Mouse (Mus musculus) midbrain, embryonic 15.5 days (tissue): ENCODE data around the gene Baiap2. TPM values are rescaled to one million over a fixed set of nuclear protein-coding genes. Genes with fewer than 3 reads are reported as not detected.

Experiments used
- ATAC-seq: fragments of 200-750 bp; cut with Nextera tagmentation; replicated peaks from 2 replicates; pipeline ENCODE4 v1.8.0; 2017; ENCODE audit warnings: moderate TSS enrichment
- H3K27ac ChIP-seq: fragments of 300-500 bp; sonication (generic); 2 replicates; pipeline ENCODE4 v1.5.1; 2015; ENCODE audit warnings: mild to moderate bottlenecking, inconsistent platforms
- H3K27me3 ChIP-seq: fragments of 300-500 bp; sonication (generic); replicated peaks from 2 replicates; pipeline ENCODE4 v1.6.1; 2015; ENCODE audit warnings: inconsistent platforms
- H3K36me3 ChIP-seq: fragments of 300-500 bp; sonication (generic); replicated peaks from 2 replicates; pipeline ENCODE4 v1.6.1; 2015; ENCODE audit warnings: inconsistent platforms
- H3K4me1 ChIP-seq: fragments of 300-500 bp; sonication (generic); 2 replicates; pipeline ENCODE4 v1.6.1; 2015; ENCODE audit warnings: inconsistent platforms
- H3K4me2 ChIP-seq: fragments of 300-500 bp; sonication (generic); 2 replicates; pipeline ENCODE4 v1.6.1; 2015; ENCODE audit warnings: inconsistent platforms, mild to moderate bottlenecking, moderate library complexity
- H3K4me3 ChIP-seq: fragments of 300-500 bp; sonication (generic); 2 replicates; pipeline ENCODE4 v1.5.1; 2015; ENCODE audit warnings: mild to moderate bottlenecking, inconsistent platforms
- H3K9ac ChIP-seq: fragments of 300-500 bp; sonication (generic); 2 replicates; pipeline ENCODE4 v1.6.1; 2015; ENCODE audit warnings: mild to moderate bottlenecking, inconsistent platforms
- H3K9me3 ChIP-seq: fragments of 300-500 bp; sonication (generic); 2 replicates; pipeline ENCODE4 v1.6.1; 2016; ENCODE audit warnings: inconsistent platforms
- WGBS: fragments of 180-500 bp; shearing (Covaris S2); methylation state at CpG from one replicate; pipeline ENCODE4 v1.1.7; 2015; ENCODE audit warnings: mixed read lengths; 5-methylcytosine and 5-hydroxymethylcytosine counted together
- polyA plus RNA-seq: library from polyadenylated mRNA; unstranded; fragments of >200 nt; fragmentation: Nextera tagmentation; extraction: Ambion mirVana; gene quantifications from 2 replicates; pipeline ENCODE4 v1.2.1, GENCODE M21; 2015

Gene Baiap2
- polyA plus RNA-seq, 1 experiment from 2014 or later, result 15.5 TPM

- 59% methylated on average over 4 of the region's 4 CpGs for WGBS
- ATAC-seq, result no peak
- Histone ChIP-seq H3K9me3 (no peaks in the 10 kb centered on the region), H3K36me3 (no peaks in the 10 kb centered on the region), H3K4me3 (peak overlapping the region; percentile 81), H3K27me3 (no peaks in the 10 kb centered on the region), H3K4me2 (peak overlapping the region; percentile 93), H3K27ac (peak overlapping the region; percentile 93), H3K4me1 (peaks cover 63% of the 10 kb centered on the region), H3K9ac (peak overlapping the region; percentile 89)
Measured at GRCm38 (mm10) chr11:120045341-120045740, 102.8 kb downstream of the Baiap2 start.

GRCm38 (mm10) chr11:120045839-120046552, 103.4 kb downstream of the Baiap2 start:
- Histone ChIP-seq H3K4me2 (peak overlapping the region; percentile 93), H3K27me3 (no peaks in the 10 kb centered on the region), H3K4me3 (peak overlapping the region; percentile 81), H3K27ac (peak overlapping the region; percentile 93), H3K4me1 (peaks cover 60% of the 10 kb centered on the region), H3K9me3 (no peaks in the 10 kb centered on the region), H3K9ac (peak overlapping the region; percentile 89), H3K36me3 (no peaks in the 10 kb centered on the region)
- WGBS, result 27% methylated on average over 11 of the region's 11 CpGs
- ATAC-seq, result peak; percentile 24; the same call in 1 of the 2 replicates

- Histone ChIP-seq H3K4me3 (peak within 1 kb of the TSS; percentile 81), H3K27me3 (no peaks in the 10 kb centered on the region), H3K36me3 (no peaks in the 10 kb centered on the region), H3K9me3 (no peaks in the 10 kb centered on the region), H3K4me1 (peaks cover 66% of the 10 kb centered on the region), H3K9ac (peak within 1 kb of the TSS; percentile 89), H3K27ac (peak within 1 kb of the TSS; percentile 93), H3K4me2 (peak within 1 kb of the TSS; percentile 93)
- peak; percentile 15 for ATAC-seq
- WGBS, result 1% methylated on average over 62 of the region's 63 CpGs
Measured at GRCm38 (mm10) chr11:120046553-120047191, 104.1 kb downstream of the Baiap2 start, which contains the start of gene Aatk. Aatk (minus strand) TSS chr11:120047167.

GRCm38 (mm10) chr11:120047531-120048251, 105.1 kb downstream of the Baiap2 start:
- ATAC-seq, result peak; percentile 31
- Histone ChIP-seq H3K9ac (peak overlapping the region; percentile 89), H3K4me2 (peak overlapping the region; percentile 93), H3K4me3 (peak overlapping the region; percentile 81), H3K9me3 (no peaks in the 10 kb centered on the region), H3K27ac (peak overlapping the region; percentile 93), H3K4me1 (peaks cover 57% of the 10 kb centered on the region), H3K27me3 (no peaks in the 10 kb centered on the region), H3K36me3 (no peaks in the 10 kb centered on the region)
- 4% methylated on average over 23 of the region's 23 CpGs for WGBS

DNA sequence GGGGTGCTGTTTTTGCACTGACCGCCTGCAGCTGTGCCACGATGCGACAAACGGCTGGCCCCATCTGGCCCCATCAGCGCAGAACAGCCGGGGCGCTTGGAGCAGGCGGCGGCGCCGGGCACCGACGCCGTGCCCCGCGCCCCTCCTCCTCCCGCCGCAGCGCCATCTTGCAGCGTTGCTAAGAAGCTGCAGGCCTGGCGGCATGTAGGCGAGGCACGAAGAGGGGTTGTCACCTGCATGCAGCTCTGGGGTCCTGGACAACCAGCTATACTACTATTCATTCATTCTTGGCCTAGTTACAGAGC, 105.6 kb downstream of the Baiap2 start:
- Histone ChIP-seq H3K4me1 (peaks cover 56% of the 10 kb centered on the region), H3K27ac (peak overlapping the region; percentile 93), H3K9me3 (no peaks in the 10 kb centered on the region), H3K4me3 (peak overlapping the region; percentile 81), H3K27me3 (no peaks in the 10 kb centered on the region), H3K9ac (peak overlapping the region; percentile 89), H3K4me2 (peak overlapping the region; percentile 93), H3K36me3 (no peaks in the 10 kb centered on the region)
- WGBS, result under 1% methylated on average over 23 of the region's 23 CpGs
- peak; percentile 25 for ATAC-seq

GRCm38 (mm10) chr11:120049067-120049466, 106.5 kb downstream of the Baiap2 start:
- no peaks in the 10 kb centered on the region for H3K9me3 ChIP-seq
- no peaks in the 10 kb centered on the region for H3K36me3 ChIP-seq
- WGBS, result 85% methylated on average over 8 of the region's 8 CpGs
- H3K27me3 ChIP-seq, result no peaks in the 10 kb centered on the region
- ATAC-seq, result no peak
- no peak overlapping the region for H3K4me2 ChIP-seq
- H3K4me1 ChIP-seq, result peaks cover 56% of the 10 kb centered on the region
- H3K9ac ChIP-seq, result no peak overlapping the region; the same call in 1 of the 2 replicates
- H3K4me3 ChIP-seq, result no peak overlapping the region
- H3K27ac ChIP-seq, result no peak overlapping the region

- Histone ChIP-seq H3K27ac (peak overlapping the region; percentile 45; the same call in 1 of the 2 replicates), H3K9me3 (no peaks in the 10 kb centered on the region), H3K4me2 (no peak overlapping the region), H3K4me1 (peaks cover 34% of the 10 kb centered on the region), H3K27me3 (no peaks in the 10 kb centered on the region), H3K9ac (no peak overlapping the region), H3K36me3 (no peaks in the 10 kb centered on the region), H3K4me3 (no peak overlapping the region)
- WGBS, result 34% methylated on average over 14 of the region's 14 CpGs
- ATAC-seq, result no peak
Measured at GRCm38 (mm10) chr11:120051124-120051811, 108.7 kb downstream of the Baiap2 start.

- no peak for ATAC-seq
- no peak overlapping the region for H3K9ac ChIP-seq
- no peak overlapping the region for H3K4me3 ChIP-seq
- no peaks in the 10 kb centered on the region for H3K9me3 ChIP-seq
- peaks cover 29% of the 10 kb centered on the region for H3K4me1 ChIP-seq
- no peak overlapping the region for H3K4me2 ChIP-seq
- H3K27me3 ChIP-seq, result no peaks in the 10 kb centered on the region
- WGBS, result 75% methylated on average over 9 of the region's 9 CpGs
- no peak overlapping the region for H3K27ac ChIP-seq
- no peaks in the 10 kb centered on the region for H3K36me3 ChIP-seq
Measured at GRCm38 (mm10) chr11:120052274-120052673, 109.7 kb downstream of the Baiap2 start.

DNA sequence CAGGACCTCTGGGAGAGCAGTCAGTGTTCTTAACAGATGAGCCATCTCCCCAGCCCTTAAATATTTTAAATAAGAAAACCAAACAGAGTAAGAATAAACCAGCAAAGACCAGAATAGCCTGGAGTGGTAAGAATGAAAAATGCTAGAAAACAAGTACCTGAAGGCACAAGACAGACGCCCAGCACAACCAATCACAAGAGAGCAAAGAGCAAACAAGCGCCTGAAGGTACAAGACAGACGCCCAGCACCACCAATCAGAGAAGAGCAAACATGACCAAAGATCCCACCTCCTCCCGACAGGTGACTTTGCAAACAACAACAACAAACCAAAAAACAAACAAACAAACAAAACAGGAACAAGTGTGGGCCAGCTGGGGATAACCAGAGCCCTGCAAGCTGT, 111.3 kb downstream of the Baiap2 start:
- WGBS, result 81% methylated on average over 4 of the region's 4 CpGs
- Histone ChIP-seq H3K9ac (no peak overlapping the region), H3K4me1 (peaks cover 13% of the 10 kb centered on the region), H3K27me3 (no peaks in the 10 kb centered on the region), H3K4me3 (no peak overlapping the region), H3K4me2 (no peak overlapping the region), H3K36me3 (no peaks in the 10 kb centered on the region), H3K9me3 (no peaks in the 10 kb centered on the region), H3K27ac (no peak overlapping the region)
- no peak for ATAC-seq

GRCm38 (mm10) chr11:120055953-120056732, 113.6 kb downstream of the Baiap2 start:
- no peak for ATAC-seq
- Histone ChIP-seq H3K36me3 (no peaks in the 10 kb centered on the region), H3K4me3 (no peak overlapping the region), H3K4me2 (no peak overlapping the region), H3K4me1 (peaks cover 5% of the 10 kb centered on the region; the same call in 1 of the 2 replicates), H3K27me3 (no peaks in the 10 kb centered on the region), H3K27ac (no peak overlapping the region), H3K9ac (no peak overlapping the region), H3K9me3 (no peaks in the 10 kb centered on the region)
- 88% methylated on average over 12 of the region's 12 CpGs for WGBS
